Mouse (Mus musculus) forebrain, postnatal 0 days (tissue): Measurements from ENCODE around the gene Cyb561d2. TPM values are rescaled to one million over a fixed set of nuclear protein-coding genes. Genes with fewer than 3 reads are reported as not detected.

ENCODE experiments used
- ATAC-seq: fragments of 200-750 bp; cut with Nextera tagmentation; 2 replicates; pipeline ENCODE4 v1.8.0; 2017; ENCODE audit warnings: mild to moderate bottlenecking, moderate library complexity
- DNase-seq: peaks from one replicate; pipeline ENCODE4 v3.0.0-alpha.2; 2015
- H3K27ac ChIP-seq: fragments of 300-500 bp; sonication (generic); 2 replicates; pipeline ENCODE4 v1.5.1; 2014; ENCODE audit warnings: low read depth, mild to moderate bottlenecking, antibody characterized with exemption, low read length, moderate library complexity, mixed read lengths
- H3K27me3 ChIP-seq: fragments of 300-500 bp; sonication (generic); 2 replicates; pipeline ENCODE4 v1.6.1; 2014; ENCODE audit warnings: mild to moderate bottlenecking, low read length, mixed read lengths; ENCODE audit not compliant: insufficient read depth
- H3K36me3 ChIP-seq: fragments of 300-500 bp; sonication (generic); 2 replicates; pipeline ENCODE4 v1.6.1; 2014; ENCODE audit warnings: mild to moderate bottlenecking, moderate library complexity; ENCODE audit not compliant: insufficient read depth
- H3K4me1 ChIP-seq: fragments of 300-500 bp; sonication (generic); 2 replicates; pipeline ENCODE4 v1.6.1; 2014; ENCODE audit warnings: antibody characterized with exemption; ENCODE audit not compliant: insufficient read depth
- H3K4me2 ChIP-seq: fragments of 300-500 bp; sonication (generic); 2 replicates; pipeline ENCODE4 v1.6.1; 2014; ENCODE audit warnings: low read depth, mild to moderate bottlenecking, moderate library complexity
- H3K4me3 ChIP-seq: fragments of 300-500 bp; sonication (generic); 2 replicates; pipeline ENCODE4 v1.5.1; 2014; ENCODE audit warnings: low read depth, low read length, mixed read lengths
- H3K9ac ChIP-seq: fragments of 300-500 bp; sonication (generic); 2 replicates; pipeline ENCODE4 v1.6.1; 2014; ENCODE audit warnings: mild to moderate bottlenecking
- H3K9me3 ChIP-seq: fragments of 300-500 bp; sonication (generic); 2 replicates; pipeline ENCODE4 v1.6.1; 2016; ENCODE audit warnings: low read length
- CTCF ChIP-seq: sonication (generic); IDR thresholded peaks from 2 replicates; pipeline ENCODE4 v1.5.1; 2016; ENCODE audit warnings: antibody characterized with exemption, control low read depth, low read depth
- WGBS: fragments of 180-500 bp; shearing (Covaris S2); extraction: QIAGEN DNeasy Blood & Tissue Kit; methylation state at CpG from one replicate; pipeline ENCODE4 v1.1.7; 2014; 5-methylcytosine and 5-hydroxymethylcytosine counted together
- polyA plus RNA-seq: library from polyadenylated mRNA; unstranded; fragments of >200 nt; fragmentation: Nextera tagmentation; extraction: Ambion mirVana; gene quantifications from 2 replicates; pipeline ENCODE4 v1.2.1, GENCODE M21; 2015
- total RNA-seq: library from RNA; depleted of rRNA; stranded (reverse); fragments of >200 nt; gene quantifications from 2 replicates; pipeline ENCODE4 v1.2.3, GENCODE M21; 2014

Cyb561d2 gene
- total and polyA plus RNA-seq, 2 experiments from 2014 or later: 36.0 to 47.0 TPM

- H3K4me2 ChIP-seq: no peak overlapping the region
- ATAC-seq (peak; percentile 35; the same call in 1 of the 2 replicates), DNase-seq (no peak)
- H3K9me3 ChIP-seq: no peaks in the 10 kb centered on the region
- no peak for TF ChIP-seq CTCF
- WGBS: 40% methylated on average over 19 of the region's 19 CpGs
- no peaks in the 10 kb centered on the region for H3K36me3 ChIP-seq
- no peak overlapping the region for H3K27ac ChIP-seq
- H3K27me3 ChIP-seq: no peaks in the 10 kb centered on the region
- peaks cover 28% of the 10 kb centered on the region for H3K4me1 ChIP-seq
- H3K9ac ChIP-seq: no peak overlapping the region
- no peak overlapping the region for H3K4me3 ChIP-seq
Observed at GRCm38 (mm10) chr9:107504662-107505537, 37.1 kb downstream of the Cyb561d2 start.

DNA sequence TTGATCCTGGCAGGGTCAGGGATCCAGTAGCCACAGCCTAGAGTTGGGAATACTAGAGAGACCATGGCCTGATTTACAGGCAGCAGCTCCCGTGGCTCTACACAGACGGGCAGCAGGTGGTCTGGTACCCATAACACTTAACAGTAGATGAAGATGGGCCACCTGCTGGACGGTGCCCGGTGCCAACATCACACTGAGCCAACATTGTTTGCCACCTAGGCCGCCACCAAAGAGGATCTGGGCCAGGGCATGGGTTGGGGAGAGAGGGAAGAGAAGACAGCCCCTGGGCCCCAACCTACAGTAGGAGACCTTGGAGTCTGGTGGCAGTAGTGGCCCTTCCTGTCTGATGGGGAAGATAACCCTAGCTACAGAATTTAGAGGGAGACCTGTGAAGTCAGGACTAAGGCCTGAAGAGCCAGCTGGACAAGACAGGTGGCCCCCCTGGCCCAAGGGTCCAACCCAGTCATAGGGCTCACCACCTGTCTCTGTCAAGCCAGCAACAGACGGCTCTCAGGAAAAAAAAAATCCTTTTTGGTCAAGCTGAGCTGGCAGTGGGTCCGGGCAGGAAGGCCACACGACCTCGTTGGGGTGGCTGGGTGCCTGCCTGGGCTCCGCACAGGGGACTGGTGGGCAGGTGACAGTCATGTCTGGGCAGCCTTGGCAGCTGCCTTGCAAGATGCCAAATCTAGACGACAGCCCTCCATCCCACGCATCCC lies 39.7 kb downstream of the Cyb561d2 start:
- Histone ChIP-seq H3K27ac (no peak overlapping the region), H3K4me1 (peaks cover 18% of the 10 kb centered on the region; the same call in 1 of the 2 replicates), H3K4me2 (no peak overlapping the region), H3K36me3 (no peaks in the 10 kb centered on the region), H3K27me3 (no peaks in the 10 kb centered on the region), H3K9ac (no peak overlapping the region), H3K4me3 (no peak overlapping the region), H3K9me3 (no peaks in the 10 kb centered on the region)
- no peak for TF ChIP-seq CTCF
- DNase-seq: no peak
- ATAC-seq: no peak
- 67% methylated on average over 12 of the region's 12 CpGs for WGBS

GRCm38 (mm10) chr9:107500708-107501286 lies 41.2 kb downstream of the Cyb561d2 start:
- Histone ChIP-seq H3K9ac (no peak overlapping the region), H3K4me1 (peaks cover 5% of the 10 kb centered on the region; the same call in 1 of the 2 replicates), H3K9me3 (no peaks in the 10 kb centered on the region), H3K4me2 (no peak overlapping the region), H3K36me3 (no peaks in the 10 kb centered on the region), H3K27me3 (no peaks in the 10 kb centered on the region), H3K4me3 (no peak overlapping the region), H3K27ac (no peak overlapping the region)
- no peak for ATAC-seq
- DNase-seq: no peak
- TF ChIP-seq CTCF: no peak
- 88% methylated on average over 3 of the region's 3 CpGs for WGBS

DNA sequence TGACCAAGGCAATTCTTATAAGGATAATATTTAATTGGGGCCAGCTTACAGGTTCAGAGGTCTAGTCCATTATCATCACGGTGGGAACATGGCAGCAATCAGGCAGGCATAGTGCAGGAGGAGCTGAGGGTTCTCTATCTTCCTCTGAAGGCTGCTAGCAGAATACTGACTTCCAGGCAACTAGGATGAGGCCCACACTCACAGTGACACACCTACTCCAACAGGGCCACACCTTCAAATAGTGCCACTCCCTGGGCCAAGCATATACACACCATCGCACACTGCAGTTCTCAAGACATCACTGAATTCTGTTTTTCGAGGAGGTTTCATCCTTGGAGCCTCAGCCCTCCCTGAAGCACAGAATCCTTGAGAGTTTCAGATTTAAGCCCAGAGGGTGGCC lies 45.6 kb downstream of the Cyb561d2 start:
- Histone ChIP-seq H3K27ac (no peak overlapping the region), H3K27me3 (no peaks in the 10 kb centered on the region), H3K4me1 (no peaks in the 10 kb centered on the region), H3K9me3 (no peaks in the 10 kb centered on the region), H3K9ac (no peak overlapping the region), H3K4me3 (no peak overlapping the region), H3K36me3 (no peaks in the 10 kb centered on the region), H3K4me2 (no peak overlapping the region)
- WGBS: 88% methylated on average over 3 of the region's 3 CpGs
- ATAC-seq: no peak
- DNase-seq: no peak
- no peak for TF ChIP-seq CTCF

- H3K27ac ChIP-seq: no peak overlapping the region
- H3K9ac ChIP-seq: no peak overlapping the region
- no peaks in the 10 kb centered on the region for H3K27me3 ChIP-seq
- no peak for TF ChIP-seq CTCF
- H3K4me1 ChIP-seq: no peaks in the 10 kb centered on the region
- ATAC-seq: no peak
- H3K4me3 ChIP-seq: no peak overlapping the region
- no peak for DNase-seq
- no peaks in the 10 kb centered on the region for H3K36me3 ChIP-seq
- WGBS: 35% methylated on average over 12 of the region's 12 CpGs
- no peaks in the 10 kb centered on the region for H3K9me3 ChIP-seq
- no peak overlapping the region for H3K4me2 ChIP-seq
Observed at GRCm38 (mm10) chr9:107494238-107494637, 47.8 kb downstream of the Cyb561d2 start.

DNA sequence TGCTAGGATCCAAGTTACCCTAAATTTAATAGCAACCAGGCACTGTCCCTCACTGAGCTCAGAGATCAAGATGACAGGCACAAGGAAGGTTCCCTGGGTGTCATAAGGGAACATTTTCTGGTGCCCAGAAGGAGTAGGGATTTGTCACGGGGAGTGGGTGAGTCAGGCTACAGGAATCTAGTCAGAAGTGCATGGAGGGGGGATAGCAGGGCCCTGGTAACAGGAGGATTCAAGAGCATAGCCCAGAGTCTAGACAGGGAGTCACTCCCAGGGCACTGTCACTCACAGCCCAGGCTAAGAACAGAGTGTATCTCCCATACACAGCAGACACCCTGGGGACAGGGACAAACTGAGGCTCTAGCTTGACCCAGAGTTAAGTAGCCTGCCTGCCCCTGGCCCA lies 48.5 kb downstream of the Cyb561d2 start:
- H3K27ac ChIP-seq: no peak overlapping the region
- TF ChIP-seq CTCF: no peak
- DNase-seq: no peak
- no peak overlapping the region for H3K4me3 ChIP-seq
- ATAC-seq: no peak
- no peaks in the 10 kb centered on the region for H3K36me3 ChIP-seq
- no peaks in the 10 kb centered on the region for H3K27me3 ChIP-seq
- H3K9me3 ChIP-seq: no peaks in the 10 kb centered on the region
- no peak overlapping the region for H3K4me2 ChIP-seq
- 52% methylated on average over 1 of the region's 1 CpGs for WGBS
- no peak overlapping the region for H3K9ac ChIP-seq
- H3K4me1 ChIP-seq: no peaks in the 10 kb centered on the region

DNA sequence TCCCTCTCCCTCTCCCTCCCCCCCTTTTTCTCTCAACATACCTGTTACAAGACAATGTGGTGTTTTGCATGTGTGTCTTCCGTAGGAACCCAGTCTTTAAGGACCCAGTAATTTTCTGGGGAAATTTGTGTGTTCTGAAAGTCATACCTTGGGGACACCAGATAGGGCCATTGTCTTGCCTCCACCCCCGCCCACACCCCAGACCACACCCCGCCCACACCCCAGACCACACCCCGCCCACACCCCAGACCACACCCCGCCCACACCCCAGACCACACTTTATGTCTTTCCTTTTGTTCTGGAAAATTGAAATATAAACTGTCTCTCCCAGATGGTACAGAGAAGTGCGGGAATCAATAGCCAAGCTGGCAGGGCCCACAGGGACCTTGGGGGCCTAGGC lies 51.4 kb downstream of the Cyb561d2 start:
- no peak overlapping the region for H3K9ac ChIP-seq
- H3K4me2 ChIP-seq: no peak overlapping the region
- H3K9me3 ChIP-seq: no peaks in the 10 kb centered on the region
- 76% methylated on average over 6 of the region's 6 CpGs for WGBS
- H3K4me1 ChIP-seq: no peaks in the 10 kb centered on the region
- no peaks in the 10 kb centered on the region for H3K27me3 ChIP-seq
- TF ChIP-seq CTCF: no peak
- H3K4me3 ChIP-seq: no peak overlapping the region
- DNase-seq (no peak), ATAC-seq (no peak)
- no peak overlapping the region for H3K27ac ChIP-seq
- no peaks in the 10 kb centered on the region for H3K36me3 ChIP-seq
